Mouse (Mus musculus) midbrain, embryonic 13.5 days (tissue): ENCODE data around the gene Gstp3. TPM values are rescaled to one million over a fixed set of nuclear protein-coding genes. Genes with fewer than 3 reads are reported as not detected.
"Not testable (repeated sequence)": the region's sequence is repeated elsewhere in the genome, so short reads cannot be mapped to it uniquely, and the experiment has no call there.

Experiments used
- ATAC-seq: fragments of 200-750 bp; cut with Nextera tagmentation; 2 replicates; pipeline ENCODE4 v1.8.0; 2017; ENCODE audit warnings: mild to moderate bottlenecking, moderate TSS enrichment, moderate library complexity
- H3K27ac ChIP-seq: fragments of 300-500 bp; sonication (generic); 2 replicates; pipeline ENCODE4 v1.5.1; 2015; ENCODE audit warnings: inconsistent platforms, mild to moderate bottlenecking, moderate library complexity
- H3K27me3 ChIP-seq: fragments of 300-500 bp; sonication (generic); 2 replicates; pipeline ENCODE4 v1.6.1; 2015; ENCODE audit warnings: mild to moderate bottlenecking, inconsistent platforms
- H3K36me3 ChIP-seq: fragments of 300-500 bp; sonication (generic); 2 replicates; pipeline ENCODE4 v1.6.1; 2015; ENCODE audit warnings: mild to moderate bottlenecking, inconsistent platforms
- H3K4me1 ChIP-seq: fragments of 300-500 bp; sonication (generic); replicated peaks from 2 replicates; pipeline ENCODE4 v1.6.1; 2015; ENCODE audit warnings: inconsistent platforms
- H3K4me2 ChIP-seq: fragments of 300-500 bp; sonication (generic); replicated peaks from 2 replicates; pipeline ENCODE4 v1.6.1; 2015; ENCODE audit warnings: moderate library complexity, mild to moderate bottlenecking, inconsistent platforms
- H3K4me3 ChIP-seq: fragments of 300-500 bp; sonication (generic); replicated peaks from 2 replicates; pipeline ENCODE4 v1.5.1; 2015; ENCODE audit warnings: mild to moderate bottlenecking, inconsistent platforms
- H3K9ac ChIP-seq: fragments of 300-500 bp; sonication (generic); replicated peaks from 2 replicates; pipeline ENCODE4 v1.6.1; 2015; ENCODE audit warnings: mild to moderate bottlenecking, inconsistent platforms
- H3K9me3 ChIP-seq: fragments of 300-500 bp; sonication (generic); 2 replicates; pipeline ENCODE4 v1.6.1; 2016; ENCODE audit warnings: mild to moderate bottlenecking, inconsistent platforms
- WGBS: fragments of 180-500 bp; shearing (Covaris S2); methylation state at CpG from one replicate; pipeline ENCODE4 v1.1.7; 2015; 5-methylcytosine and 5-hydroxymethylcytosine counted together
- polyA plus RNA-seq: library from polyadenylated mRNA; unstranded; fragments of >200 nt; fragmentation: Nextera tagmentation; extraction: Ambion mirVana; gene quantifications from 2 replicates; pipeline ENCODE4 v1.2.1, GENCODE M21; 2015

Gstp3 gene
- polyA plus RNA-seq, 1 experiment from 2014 or later: not detected

GRCm38 (mm10) chr19:4057962-4058361, 1.4 kb downstream of the Gstp3 start:
- no peak for ATAC-seq
- WGBS: 96% methylated on average over 7 of the region's 7 CpGs
- Histone ChIP-seq H3K4me1 (no peaks in the 10 kb centered on the region), H3K4me3 (no peak overlapping the region), H3K36me3 (no peaks in the 10 kb centered on the region), H3K9me3 (no peaks in the 10 kb centered on the region), H3K4me2 (no peak overlapping the region), H3K27me3 (no peaks in the 10 kb centered on the region), H3K9ac (no peak overlapping the region), H3K27ac (no peak overlapping the region)

- H3K27me3 ChIP-seq: no peaks in the 10 kb centered on the region
- 87% methylated on average over 13 of the region's 13 CpGs for WGBS
- no peaks in the 10 kb centered on the region for H3K9me3 ChIP-seq
- no peak overlapping the region for H3K9ac ChIP-seq
- no peaks in the 10 kb centered on the region for H3K4me1 ChIP-seq
- H3K4me3 ChIP-seq: no peak overlapping the region
- no peaks in the 10 kb centered on the region for H3K36me3 ChIP-seq
- ATAC-seq: no peak
- H3K27ac ChIP-seq: no peak overlapping the region
- no peak overlapping the region for H3K4me2 ChIP-seq
Observed at GRCm38 (mm10) chr19:4057389-4057788, 2.0 kb downstream of the Gstp3 start.

DNA sequence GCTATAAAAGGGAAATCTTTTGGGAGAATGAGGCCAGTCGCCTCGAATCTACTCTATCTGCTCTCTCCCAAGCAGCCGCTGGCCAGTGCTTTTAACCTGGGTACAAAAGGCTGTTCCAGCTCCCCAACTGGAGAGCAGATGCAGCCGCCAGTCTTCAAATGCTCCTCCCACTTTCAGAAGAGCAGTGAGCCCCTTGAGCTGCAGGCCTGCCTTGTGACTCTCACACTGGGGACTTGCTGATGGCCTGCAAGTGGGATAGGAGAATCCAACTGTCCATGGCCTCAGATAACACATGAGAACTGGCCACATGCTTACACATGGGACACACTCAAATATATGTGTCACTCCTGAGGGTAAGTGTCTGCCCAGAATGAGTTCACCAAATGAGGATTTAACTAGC, 2.6 kb downstream of the Gstp3 start:
- no peak overlapping the region for H3K4me2 ChIP-seq
- H3K4me1 ChIP-seq: no peaks in the 10 kb centered on the region
- H3K27me3 ChIP-seq: no peaks in the 10 kb centered on the region
- no peak overlapping the region for H3K4me3 ChIP-seq
- H3K27ac ChIP-seq: no peak overlapping the region
- WGBS: 38% methylated on average over 4 of the region's 4 CpGs
- no peak overlapping the region for H3K9ac ChIP-seq
- H3K36me3 ChIP-seq: no peaks in the 10 kb centered on the region
- ATAC-seq: no peak
- no peaks in the 10 kb centered on the region for H3K9me3 ChIP-seq

- Histone ChIP-seq H3K4me2 (no peak overlapping the region), H3K9ac (no peak overlapping the region), H3K4me1 (no peaks in the 10 kb centered on the region), H3K4me3 (no peak overlapping the region), H3K9me3 (no peaks in the 10 kb centered on the region), H3K27ac (no peak overlapping the region), H3K27me3 (no peaks in the 10 kb centered on the region), H3K36me3 (no peaks in the 10 kb centered on the region)
- ATAC-seq: no peak
- WGBS: 71% methylated on average over 15 of the region's 15 CpGs
Observed at GRCm38 (mm10) chr19:4055947-4056693, 3.2 kb downstream of the Gstp3 start.

- Histone ChIP-seq H3K9ac (no peak overlapping the region), H3K4me2 (no peak overlapping the region), H3K4me1 (no peaks in the 10 kb centered on the region), H3K9me3 (no peaks in the 10 kb centered on the region), H3K36me3 (no peaks in the 10 kb centered on the region), H3K4me3 (no peak overlapping the region), H3K27me3 (no peaks in the 10 kb centered on the region), H3K27ac (no peak overlapping the region)
- ATAC-seq: no peak
- 66% methylated on average over 8 of the region's 8 CpGs for WGBS
Observed at GRCm38 (mm10) chr19:4055216-4055946, 4.0 kb downstream of the Gstp3 start.

- Histone ChIP-seq H3K36me3 (no peaks in the 10 kb centered on the region), H3K4me1 (no peaks in the 10 kb centered on the region), H3K4me3 (no peak overlapping the region), H3K4me2 (no peak overlapping the region), H3K9ac (no peak overlapping the region), H3K9me3 (no peaks in the 10 kb centered on the region), H3K27me3 (no peaks in the 10 kb centered on the region), H3K27ac (no peak overlapping the region)
- ATAC-seq: no peak
- WGBS: 87% methylated on average over 5 of the region's 5 CpGs
Observed at GRCm38 (mm10) chr19:4054613-4055012, 4.8 kb downstream of the Gstp3 start.

GRCm38 (mm10) chr19:4052516-4053030, 6.8 kb downstream of the Gstp3 start:
- Histone ChIP-seq H3K9me3 (no peaks in the 10 kb centered on the region), H3K9ac (no peak overlapping the region), H3K4me1 (no peaks in the 10 kb centered on the region), H3K27ac (no peak overlapping the region), H3K4me3 (no peak overlapping the region), H3K4me2 (no peak overlapping the region), H3K36me3 (no peaks in the 10 kb centered on the region), H3K27me3 (no peaks in the 10 kb centered on the region)
- WGBS: 68% methylated on average over 5 of the region's 5 CpGs
- ATAC-seq: no peak

- 56% methylated on average over 10 of the region's 10 CpGs for WGBS
- ATAC-seq: no peak
- no peaks in the 10 kb centered on the region for H3K4me1 ChIP-seq
- H3K9me3 ChIP-seq: no peaks in the 10 kb centered on the region
- no peaks in the 10 kb centered on the region for H3K36me3 ChIP-seq
- H3K4me2 ChIP-seq: no peak overlapping the region
- no peak overlapping the region for H3K4me3 ChIP-seq
- H3K27me3 ChIP-seq: no peaks in the 10 kb centered on the region
- H3K9ac ChIP-seq: no peak overlapping the region
- no peak overlapping the region for H3K27ac ChIP-seq
Observed at GRCm38 (mm10) chr19:4051741-4052515, 7.4 kb downstream of the Gstp3 start.

DNA sequence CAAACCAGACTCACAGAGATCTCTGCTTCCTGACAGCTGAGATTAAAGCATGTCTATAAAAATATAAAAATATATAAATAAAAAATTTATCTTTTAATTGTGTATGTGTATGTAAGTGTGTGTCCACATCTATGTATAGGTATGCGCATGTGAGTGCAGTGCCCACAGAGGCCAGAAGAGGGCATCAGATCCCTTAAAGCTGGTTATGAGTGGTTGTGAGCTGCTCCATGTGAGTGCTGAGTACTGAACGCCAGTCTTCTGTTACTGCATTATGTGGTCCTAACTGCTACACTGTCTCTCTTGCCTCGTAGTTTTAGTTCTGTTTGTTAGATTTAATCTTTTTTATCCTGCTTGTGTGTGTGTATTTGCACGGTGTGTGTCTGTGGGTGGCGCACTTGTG, 8.4 kb downstream of the Gstp3 start:
- H3K4me2 ChIP-seq: no peak overlapping the region
- H3K4me3 ChIP-seq: no peak overlapping the region
- no peak overlapping the region for H3K9ac ChIP-seq
- H3K36me3 ChIP-seq: no peaks in the 10 kb centered on the region
- no peaks in the 10 kb centered on the region for H3K4me1 ChIP-seq
- WGBS: 95% methylated on average over 5 of the region's 5 CpGs
- no peaks in the 10 kb centered on the region for H3K27me3 ChIP-seq
- H3K9me3 ChIP-seq: no peaks in the 10 kb centered on the region
- H3K27ac ChIP-seq: no peak overlapping the region
- ATAC-seq: no peak

GRCm38 (mm10) chr19:4049069-4049468, 10.3 kb downstream of the Gstp3 start:
- not testable (repeated sequence) for H3K27ac ChIP-seq, H3K4me1 ChIP-seq, H3K36me3 ChIP-seq, H3K27me3 ChIP-seq, H3K4me3 ChIP-seq, H3K4me2 ChIP-seq, H3K9me3 ChIP-seq, ATAC-seq, H3K9ac ChIP-seq
- 75% methylated on average over 5 of the region's 5 CpGs for WGBS

DNA sequence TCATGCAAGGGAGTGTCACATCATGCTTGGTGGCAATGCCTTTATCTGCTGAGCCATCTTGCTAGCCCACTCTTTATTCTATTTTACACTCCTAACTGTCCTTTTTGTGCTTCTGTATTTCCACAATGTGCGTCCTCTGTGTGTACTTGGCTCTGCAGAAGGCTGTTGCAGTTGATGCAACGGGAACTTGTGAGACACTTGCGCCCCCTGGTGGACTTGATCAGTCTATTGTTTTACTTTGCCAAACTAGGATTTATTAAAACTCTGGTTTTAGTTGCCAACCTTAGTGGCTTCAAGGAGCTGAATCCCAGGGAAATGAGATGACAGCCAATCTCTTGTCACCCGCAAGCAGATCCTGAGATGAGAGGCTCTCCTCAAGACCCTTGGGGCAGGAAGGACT, 11.5 kb downstream of the Gstp3 start:
- no peak overlapping the region for H3K4me2 ChIP-seq
- no peak overlapping the region for H3K4me3 ChIP-seq
- H3K9me3 ChIP-seq: no peaks in the 10 kb centered on the region
- H3K9ac ChIP-seq: no peak overlapping the region
- ATAC-seq: no peak
- H3K4me1 ChIP-seq: no peaks in the 10 kb centered on the region
- H3K27me3 ChIP-seq: no peaks in the 10 kb centered on the region
- no peaks in the 10 kb centered on the region for H3K36me3 ChIP-seq
- H3K27ac ChIP-seq: no peak overlapping the region
- 19% methylated on average over 4 of the region's 4 CpGs for WGBS

- H3K9me3 ChIP-seq: no peaks in the 10 kb centered on the region
- H3K27me3 ChIP-seq: no peaks in the 10 kb centered on the region
- no peak overlapping the region for H3K9ac ChIP-seq
- no peaks in the 10 kb centered on the region for H3K4me1 ChIP-seq
- H3K27ac ChIP-seq: no peak overlapping the region
- no peak for ATAC-seq
- no peaks in the 10 kb centered on the region for H3K36me3 ChIP-seq
- WGBS: 83% methylated on average over 8 of the region's 8 CpGs
- no peak overlapping the region for H3K4me3 ChIP-seq
- H3K4me2 ChIP-seq: no peak overlapping the region
Observed at GRCm38 (mm10) chr19:4046866-4047254, 12.5 kb downstream of the Gstp3 start.
